Mouse (Mus musculus) stomach, embryonic 15.5 days (tissue): ENCODE measurements around the gene Rin2. TPM values are rescaled to one million over a fixed set of nuclear protein-coding genes. Genes with fewer than 3 reads are reported as not detected.

Experiments
- microRNA-seq: library from miRNA; unstranded; fragments of <30 nt; microRNA quantifications from one replicate; pipeline ENCODE4, GENCODE M21; 2016
- polyA plus RNA-seq: library from polyadenylated mRNA; unstranded; fragments of >200 nt; fragmentation: Nextera tagmentation; extraction: Ambion mirVana; gene quantifications from 2 replicates; pipeline ENCODE4 v1.2.1, GENCODE M21; 2015

Gene Rin2
- polyA plus RNA-seq, 1 experiment from 2014 or later, result 32.8 TPM

Small RNA genes within 50 kb of the gene (microRNA-seq; reads per million reads assigned to microRNA genes)
- not detected for gene Gm25026

Other genes starting within 250 kb of the Rin2 start
- gene Naa20, start 226.9 kb downstream of the Rin2 start, polyA plus RNA-seq, result 153 and 164 TPM in 2 replicates